Mouse (Mus musculus) forebrain, embryonic 12.5 days (tissue): Measurements from ENCODE around the gene Fancc. TPM values are rescaled to one million over a fixed set of nuclear protein-coding genes. Genes with fewer than 3 reads are reported as not detected.
"Not testable (repeated sequence)": the region's sequence is repeated elsewhere in the genome, so short reads cannot be mapped to it uniquely, and the experiment has no call there.

Experiments
- ATAC-seq: fragments of 200-750 bp; cut with Nextera tagmentation; 2 replicates; pipeline ENCODE4 v1.8.0; 2017; ENCODE audit warnings: moderate TSS enrichment; ENCODE audit not compliant: low FRiP score
- H3K27ac ChIP-seq: fragments of 300-500 bp; sonication (generic); 2 replicates; pipeline ENCODE4 v1.5.1; 2016; ENCODE audit warnings: mild to moderate bottlenecking
- H3K27me3 ChIP-seq: fragments of 300-500 bp; sonication (generic); 2 replicates; pipeline ENCODE4 v1.6.1; 2016; ENCODE audit warnings: mild to moderate bottlenecking
- H3K36me3 ChIP-seq: fragments of 300-500 bp; sonication (generic); replicated peaks from 2 replicates; pipeline ENCODE4 v1.6.1; 2016; ENCODE audit warnings: mild to moderate bottlenecking
- H3K4me1 ChIP-seq: fragments of 300-500 bp; sonication (generic); 2 replicates; pipeline ENCODE4 v1.6.1; 2016
- H3K4me2 ChIP-seq: fragments of 300-500 bp; sonication (generic); 2 replicates; pipeline ENCODE4 v1.6.1; 2016; ENCODE audit warnings: mild to moderate bottlenecking, moderate library complexity
- H3K4me3 ChIP-seq: fragments of 300-500 bp; sonication (generic); replicated peaks from 2 replicates; pipeline ENCODE4 v1.5.1; 2016; ENCODE audit warnings: mild to moderate bottlenecking
- H3K9ac ChIP-seq: fragments of 300-500 bp; sonication (generic); 2 replicates; pipeline ENCODE4 v1.6.1; 2016; ENCODE audit warnings: mild to moderate bottlenecking
- H3K9me3 ChIP-seq: fragments of 300-500 bp; sonication (generic); 2 replicates; pipeline ENCODE4 v1.6.1; 2016
- WGBS: fragments of 180-500 bp; shearing (Covaris S2); methylation state at CpG from one replicate; pipeline ENCODE4 v1.1.7; 2016; 5-methylcytosine and 5-hydroxymethylcytosine counted together
- polyA plus RNA-seq: library from polyadenylated mRNA; unstranded; fragments of >200 nt; fragmentation: Nextera tagmentation; extraction: Ambion mirVana; gene quantifications from 2 replicates; pipeline ENCODE4 v1.2.1, GENCODE M21; 2016

Gene Fancc
- polyA plus RNA-seq, 1 experiment from 2014 or later: 23.0 TPM

GRCm38 (mm10) chr13:63445419-63445818, 51.7 kb downstream of the Fancc start:
- H3K27me3 ChIP-seq: no peaks in the 10 kb centered on the region
- WGBS: 91% methylated on average over 6 of the region's 6 CpGs
- no peak overlapping the region for H3K4me3 ChIP-seq
- no peaks in the 10 kb centered on the region for H3K36me3 ChIP-seq
- no peaks in the 10 kb centered on the region for H3K4me1 ChIP-seq
- ATAC-seq: no peak
- no peak overlapping the region for H3K27ac ChIP-seq
- H3K4me2 ChIP-seq: no peak overlapping the region
- no peak overlapping the region for H3K9ac ChIP-seq
- no peaks in the 10 kb centered on the region for H3K9me3 ChIP-seq

- H3K4me2 ChIP-seq: no peak overlapping the region
- WGBS: 83% methylated on average over 3 of the region's 3 CpGs
- ATAC-seq: no peak
- no peak overlapping the region for H3K4me3 ChIP-seq
- no peak overlapping the region for H3K9ac ChIP-seq
- no peaks in the 10 kb centered on the region for H3K36me3 ChIP-seq
- H3K27me3 ChIP-seq: no peaks in the 10 kb centered on the region
- no peaks in the 10 kb centered on the region for H3K9me3 ChIP-seq
- no peak overlapping the region for H3K27ac ChIP-seq
- H3K4me1 ChIP-seq: peaks cover 11% of the 10 kb centered on the region
These were observed 64.3 kb downstream of the Fancc start for GRCm38 (mm10) chr13:63432759-63433158.

- no peak; the same call in 1 of the 2 replicates for ATAC-seq
- Histone ChIP-seq H3K9ac (peak overlapping the region; percentile 58), H3K27ac (peak overlapping the region; percentile 90), H3K4me3 (peak overlapping the region; percentile 49), H3K36me3 (no peaks in the 10 kb centered on the region), H3K4me2 (peak overlapping the region; percentile 58), H3K9me3 (no peaks in the 10 kb centered on the region), H3K27me3 (no peaks in the 10 kb centered on the region), H3K4me1 (peaks cover 11% of the 10 kb centered on the region)
- 18% methylated on average over 5 of the region's 5 CpGs for WGBS
These were observed 65.3 kb downstream of the Fancc start for GRCm38 (mm10) chr13:63431857-63432191.

DNA sequence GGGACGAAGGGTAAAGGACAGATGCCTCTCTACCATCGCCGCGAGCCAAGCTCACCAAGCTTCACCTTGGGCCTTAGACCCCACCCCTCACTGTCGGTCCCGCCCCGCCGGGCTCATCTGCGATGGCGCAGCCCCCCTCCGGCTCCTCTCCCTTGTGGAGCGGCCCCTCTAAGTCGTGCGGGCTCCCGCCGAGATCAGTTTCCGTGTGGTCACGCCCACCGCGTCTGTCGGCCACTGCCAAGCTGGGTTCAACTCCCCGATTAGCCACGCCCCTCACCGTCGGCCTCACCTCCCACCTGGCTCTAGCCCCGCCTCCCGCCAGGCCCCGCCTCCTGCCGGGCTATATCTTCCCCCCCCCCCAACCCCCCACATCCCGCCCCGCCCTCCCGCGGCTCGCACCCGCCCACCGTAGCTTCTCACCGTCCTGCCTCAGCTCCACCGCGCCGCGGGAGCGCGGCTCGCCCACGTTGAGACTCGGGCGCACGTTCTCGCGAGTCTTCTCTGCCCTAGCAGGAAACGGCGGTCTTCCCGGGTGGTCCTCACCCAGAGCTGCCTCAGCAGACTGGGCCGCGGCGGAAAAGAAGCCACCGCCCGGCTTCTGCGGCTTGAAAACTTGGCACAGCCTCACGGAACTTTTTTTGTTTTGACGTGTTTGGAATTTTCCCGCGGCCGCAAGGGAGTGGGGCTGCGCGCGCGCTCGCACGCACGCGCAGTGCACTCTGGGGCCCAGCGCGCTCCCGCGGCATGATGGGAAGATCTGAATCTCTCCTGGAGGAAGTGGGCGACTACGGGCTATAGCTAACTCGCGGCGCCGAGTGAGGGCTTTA, 65.8 kb downstream of the Fancc start:
- Histone ChIP-seq H3K27me3 (no peaks in the 10 kb centered on the region), H3K4me3 (peak overlapping the region; percentile 49), H3K4me1 (peaks cover 11% of the 10 kb centered on the region), H3K4me2 (peak overlapping the region; percentile 58), H3K27ac (peak overlapping the region; percentile 90), H3K9me3 (no peaks in the 10 kb centered on the region), H3K36me3 (no peaks in the 10 kb centered on the region), H3K9ac (peak overlapping the region; percentile 58)
- WGBS: under 1% methylated on average over 69 of the region's 82 CpGs
- ATAC-seq: peak; percentile 96

GRCm38 (mm10) chr13:63430681-63431029, 66.4 kb downstream of the Fancc start:
- H3K9me3 ChIP-seq: no peaks in the 10 kb centered on the region
- H3K27me3 ChIP-seq: no peaks in the 10 kb centered on the region
- WGBS: 0% methylated on average over 4 of the region's 4 CpGs
- peak; percentile 71 for ATAC-seq
- peak overlapping the region; percentile 90 for H3K27ac ChIP-seq
- H3K4me2 ChIP-seq: peak overlapping the region; percentile 58
- H3K4me1 ChIP-seq: peaks cover 11% of the 10 kb centered on the region
- H3K4me3 ChIP-seq: peak overlapping the region; percentile 49
- H3K9ac ChIP-seq: peak overlapping the region; percentile 58
- no peaks in the 10 kb centered on the region for H3K36me3 ChIP-seq

DNA sequence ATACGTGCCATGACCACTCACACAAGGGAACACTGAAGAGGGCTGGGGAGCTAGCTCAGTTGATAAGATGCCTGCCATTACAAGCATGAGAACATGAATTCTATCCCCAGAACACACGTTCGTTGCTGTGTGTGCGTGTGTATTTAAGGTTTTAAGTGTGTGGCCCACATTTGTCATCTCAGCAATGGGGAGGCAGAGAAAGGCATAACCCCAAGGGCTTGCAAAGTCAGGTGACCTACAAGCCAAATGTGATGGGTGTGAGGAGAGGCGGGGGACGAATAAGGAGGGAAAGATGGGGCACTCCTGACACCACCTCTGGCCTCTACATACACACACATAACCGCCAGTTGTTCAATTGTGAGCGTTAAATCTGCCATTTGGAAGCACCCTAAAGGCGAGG, 66.9 kb downstream of the Fancc start:
- no peaks in the 10 kb centered on the region for H3K9me3 ChIP-seq
- H3K27ac ChIP-seq: peak overlapping the region; percentile 90; the same call in 1 of the 2 replicates
- peaks cover 11% of the 10 kb centered on the region for H3K4me1 ChIP-seq
- WGBS: 81% methylated on average over 9 of the region's 9 CpGs
- H3K9ac ChIP-seq: peak overlapping the region; percentile 58; the same call in 1 of the 2 replicates
- no peaks in the 10 kb centered on the region for H3K36me3 ChIP-seq
- H3K27me3 ChIP-seq: no peaks in the 10 kb centered on the region
- H3K4me3 ChIP-seq: peak overlapping the region; percentile 49
- 0 out of 2 replicates have a peak, but pooled peaks have one; percentile 0 for ATAC-seq
- peak overlapping the region; percentile 58 for H3K4me2 ChIP-seq

- H3K27ac ChIP-seq, H3K36me3 ChIP-seq, H3K9ac ChIP-seq, H3K4me3 ChIP-seq, H3K4me2 ChIP-seq, H3K9me3 ChIP-seq, ATAC-seq, H3K27me3 ChIP-seq: not testable (repeated sequence)
- 95% methylated on average over 5 of the region's 5 CpGs for WGBS
- peaks cover 11% of the 10 kb centered on the region for H3K4me1 ChIP-seq
These were observed 68.9 kb downstream of the Fancc start for GRCm38 (mm10) chr13:63428211-63428610.

DNA sequence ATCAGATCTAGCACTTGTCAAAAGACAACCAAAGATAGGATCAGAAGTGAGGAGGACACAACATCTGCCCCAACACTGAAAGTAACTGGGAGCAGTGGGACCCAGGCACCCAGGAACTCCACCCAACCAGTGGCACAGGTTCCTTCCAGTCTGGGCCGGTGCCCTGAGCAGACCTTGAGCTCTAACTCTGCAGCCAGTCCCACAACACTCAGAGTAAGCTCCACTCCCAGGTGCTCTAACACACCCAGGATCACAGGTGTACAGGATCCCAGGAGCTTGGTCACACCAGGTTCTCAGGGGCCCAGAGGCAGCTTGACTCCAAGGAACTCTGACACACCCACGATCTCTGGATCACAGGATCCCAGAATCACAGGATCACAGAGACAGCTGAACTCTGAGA, 74.0 kb downstream of the Fancc start:
- Histone ChIP-seq H3K27ac (no peak overlapping the region), H3K36me3 (no peaks in the 10 kb centered on the region), H3K4me3 (no peak overlapping the region), H3K27me3 (no peaks in the 10 kb centered on the region), H3K9ac (no peak overlapping the region), H3K9me3 (no peaks in the 10 kb centered on the region), H3K4me2 (no peak overlapping the region), H3K4me1 (no peaks in the 10 kb centered on the region)
- no peak for ATAC-seq
- 96% methylated on average over 2 of the region's 2 CpGs for WGBS

DNA sequence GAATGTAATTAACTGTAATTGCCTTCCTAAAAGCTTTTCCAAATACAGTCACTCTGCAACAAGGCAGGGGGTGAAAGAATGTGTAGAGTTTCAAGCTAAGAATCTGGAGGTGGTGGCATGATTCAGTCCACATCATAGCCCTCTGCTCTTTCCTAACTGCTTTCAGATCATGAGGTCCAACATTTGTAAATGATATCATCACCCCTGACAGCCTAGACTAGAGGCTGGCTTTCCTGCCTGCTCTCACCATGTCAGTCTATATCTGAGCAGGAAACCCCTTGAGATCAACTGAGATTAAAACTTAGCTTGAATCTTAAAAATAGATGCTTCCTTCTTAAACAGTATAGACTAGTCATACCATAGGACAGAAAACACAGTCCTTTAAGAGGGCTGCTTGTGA, 75.9 kb downstream of the Fancc start:
- ATAC-seq: no peak
- no peak overlapping the region for H3K9ac ChIP-seq
- H3K4me2 ChIP-seq: no peak overlapping the region
- H3K36me3 ChIP-seq: no peaks in the 10 kb centered on the region
- H3K27me3 ChIP-seq: no peaks in the 10 kb centered on the region
- no peaks in the 10 kb centered on the region for H3K9me3 ChIP-seq
- no peaks in the 10 kb centered on the region for H3K4me1 ChIP-seq
- no peak overlapping the region for H3K4me3 ChIP-seq
- H3K27ac ChIP-seq: no peak overlapping the region

DNA sequence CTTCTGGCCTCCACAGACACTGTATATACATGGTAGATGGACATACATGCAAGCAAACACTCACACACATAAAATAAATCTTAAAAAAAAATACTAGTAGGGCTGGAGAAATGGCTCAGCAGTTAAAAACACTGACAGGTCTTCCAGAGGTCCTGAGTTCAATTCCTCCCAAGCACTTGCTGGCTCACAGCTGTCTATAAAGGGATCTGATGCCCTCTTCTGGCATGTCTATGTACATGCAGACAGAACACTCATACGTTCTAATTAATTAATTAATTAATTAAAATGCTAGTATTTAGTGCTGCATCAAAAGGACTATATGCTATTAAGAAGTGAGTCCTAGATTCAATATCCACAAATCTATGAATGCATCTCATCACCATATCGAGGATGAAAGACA, 78.9 kb downstream of the Fancc start:
- Histone ChIP-seq H3K36me3 (no peaks in the 10 kb centered on the region), H3K4me3 (no peak overlapping the region), H3K4me1 (no peaks in the 10 kb centered on the region), H3K9ac (no peak overlapping the region), H3K27me3 (no peaks in the 10 kb centered on the region), H3K4me2 (no peak overlapping the region), H3K9me3 (no peaks in the 10 kb centered on the region), H3K27ac (no peak overlapping the region)
- no peak for ATAC-seq
- 80% methylated on average over 2 of the region's 2 CpGs for WGBS

DNA sequence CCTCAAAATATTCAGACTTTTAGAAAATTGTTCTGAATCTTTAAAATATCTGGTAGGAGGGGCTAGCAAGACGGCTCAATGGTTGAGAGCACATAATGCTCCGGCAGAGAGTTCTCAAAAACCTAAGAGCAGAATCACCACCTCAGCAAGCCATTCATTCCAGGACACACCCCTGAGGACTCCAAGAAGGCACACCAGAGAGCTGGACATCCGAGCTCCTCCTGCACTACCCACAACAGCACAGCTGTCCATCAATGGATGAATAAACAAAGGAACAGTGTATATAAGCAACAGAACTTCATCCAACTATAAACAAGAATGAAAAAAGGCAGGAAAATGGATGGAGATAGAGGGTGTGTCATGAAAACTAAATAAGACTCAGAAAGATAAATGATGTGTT, 80.3 kb downstream of the Fancc start:
- Histone ChIP-seq H3K27ac (no peak overlapping the region), H3K9me3 (no peaks in the 10 kb centered on the region), H3K36me3 (no peaks in the 10 kb centered on the region), H3K27me3 (no peaks in the 10 kb centered on the region), H3K4me1 (no peaks in the 10 kb centered on the region), H3K9ac (no peak overlapping the region), H3K4me3 (no peak overlapping the region), H3K4me2 (no peak overlapping the region)
- WGBS: 59% methylated on average over 3 of the region's 3 CpGs
- ATAC-seq: no peak

DNA sequence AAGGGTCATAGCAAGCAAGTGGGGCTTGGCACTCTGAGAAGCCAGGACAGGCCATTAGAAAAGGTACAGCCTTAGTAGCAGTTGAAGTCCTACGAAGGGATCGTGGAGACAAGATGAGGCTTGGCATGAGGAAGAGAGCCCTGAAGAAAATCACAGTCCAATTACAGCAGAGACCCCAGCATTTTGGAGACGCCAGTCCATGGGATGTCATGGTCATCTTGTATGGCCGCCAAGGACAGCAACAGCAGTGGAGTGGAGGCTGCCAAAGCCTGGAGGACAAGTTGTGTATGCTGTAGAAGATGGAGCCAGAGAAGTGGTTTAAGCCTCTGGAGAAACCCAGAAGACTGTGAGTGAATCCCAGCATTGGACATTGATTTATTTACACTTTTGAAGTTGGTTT, 84.4 kb downstream of the Fancc start:
- H3K4me2 ChIP-seq: no peak overlapping the region
- no peaks in the 10 kb centered on the region for H3K36me3 ChIP-seq
- no peaks in the 10 kb centered on the region for H3K9me3 ChIP-seq
- no peak for ATAC-seq
- H3K9ac ChIP-seq: no peak overlapping the region
- WGBS: 93% methylated on average over 4 of the region's 4 CpGs
- H3K4me1 ChIP-seq: no peaks in the 10 kb centered on the region
- no peaks in the 10 kb centered on the region for H3K27me3 ChIP-seq
- H3K4me3 ChIP-seq: no peak overlapping the region
- H3K27ac ChIP-seq: no peak overlapping the region

GRCm38 (mm10) chr13:63411310-63412022, 85.6 kb downstream of the Fancc start:
- Histone ChIP-seq H3K9me3 (no peaks in the 10 kb centered on the region), H3K36me3 (no peaks in the 10 kb centered on the region), H3K4me1 (no peaks in the 10 kb centered on the region), H3K4me2 (no peak overlapping the region), H3K4me3 (no peak overlapping the region), H3K27me3 (no peaks in the 10 kb centered on the region), H3K9ac (no peak overlapping the region), H3K27ac (no peak overlapping the region)
- 73% methylated on average over 4 of the region's 4 CpGs for WGBS
- no peak for ATAC-seq
